Mouse (Mus musculus) neural tube, embryonic 14.5 days (tissue): ENCODE measurements around the gene Plcd1. TPM values are rescaled to one million over a fixed set of nuclear protein-coding genes. Genes with fewer than 3 reads are reported as not detected.

ENCODE experiments used
- ATAC-seq: fragments of 200-750 bp; cut with Nextera tagmentation; 2 replicates; pipeline ENCODE4 v1.8.0; 2017; ENCODE audit warnings: low read depth, mild to moderate bottlenecking, moderate TSS enrichment, moderate library complexity
- H3K27ac ChIP-seq: fragments of 300-500 bp; sonication (generic); 2 replicates; pipeline ENCODE4 v1.5.1; 2014; ENCODE audit warnings: low read depth, mild to moderate bottlenecking, control low read depth, low read length, moderate library complexity, mixed read lengths
- H3K27me3 ChIP-seq: fragments of 300-500 bp; sonication (generic); 2 replicates; pipeline ENCODE4 v1.6.1; 2014; ENCODE audit warnings: low read length; ENCODE audit not compliant: control insufficient read depth, insufficient read depth
- H3K36me3 ChIP-seq: fragments of 300-500 bp; sonication (generic); 2 replicates; pipeline ENCODE4 v1.6.1; 2014; ENCODE audit warnings: low read length, mixed read lengths; ENCODE audit not compliant: control insufficient read depth, insufficient read depth
- H3K4me1 ChIP-seq: fragments of 300-500 bp; sonication (generic); 2 replicates; pipeline ENCODE4 v1.6.1; 2014; ENCODE audit warnings: low read length; ENCODE audit not compliant: control insufficient read depth, insufficient read depth
- H3K4me2 ChIP-seq: fragments of 300-500 bp; sonication (generic); 2 replicates; pipeline ENCODE4 v1.6.1; 2014; ENCODE audit warnings: mild to moderate bottlenecking, low read depth, low read length, control low read depth
- H3K4me3 ChIP-seq: fragments of 300-500 bp; sonication (generic); 2 replicates; pipeline ENCODE4 v1.5.1; 2014; ENCODE audit warnings: low read depth, low read length, control low read depth, mixed read lengths
- H3K9ac ChIP-seq: fragments of 300-500 bp; sonication (generic); replicated peaks from 2 replicates; pipeline ENCODE4 v1.6.1; 2014; ENCODE audit warnings: low read depth, mild to moderate bottlenecking, control low read depth, low read length, mixed read lengths
- H3K9me3 ChIP-seq: fragments of 300-500 bp; sonication (generic); 2 replicates; pipeline ENCODE4 v1.6.1; 2016; ENCODE audit warnings: low read length; ENCODE audit not compliant: control insufficient read depth
- WGBS: fragments of 180-500 bp; shearing (Covaris S2); extraction: QIAGEN DNeasy Blood & Tissue Kit; methylation state at CpG from one replicate; pipeline ENCODE4 v1.1.7; 2014; 5-methylcytosine and 5-hydroxymethylcytosine counted together
- polyA plus RNA-seq: library from polyadenylated mRNA; unstranded; fragments of >200 nt; fragmentation: Nextera tagmentation; extraction: Ambion mirVana; gene quantifications from 2 replicates; pipeline ENCODE4 v1.2.1, GENCODE M21; 2014

Gene Plcd1
- polyA plus RNA-seq, 1 experiment from 2014 or later: 14.7 TPM

GRCm38 (mm10) chr9:119082656-119083430 lies 10.5 kb downstream of the Plcd1 start:
- Histone ChIP-seq H3K9me3 (no peaks in the 10 kb centered on the region), H3K4me2 (no peak overlapping the region), H3K4me1 (0 out of 2 replicates have a peak, but pooled peaks cover 11% of the 10 kb centered on the region), H3K27ac (no peak overlapping the region; the same call in 1 of the 2 replicates), H3K27me3 (no peaks in the 10 kb centered on the region), H3K4me3 (no peak overlapping the region), H3K9ac (no peak overlapping the region), H3K36me3 (no peaks in the 10 kb centered on the region)
- no peak for ATAC-seq
- 72% methylated on average over 7 of the region's 7 CpGs for WGBS

GRCm38 (mm10) chr9:119082039-119082438 lies 11.3 kb downstream of the Plcd1 start:
- Histone ChIP-seq H3K27ac (no peak overlapping the region), H3K9me3 (no peaks in the 10 kb centered on the region), H3K27me3 (no peaks in the 10 kb centered on the region), H3K4me2 (no peak overlapping the region), H3K4me1 (0 out of 2 replicates have a peak, but pooled peaks cover 9% of the 10 kb centered on the region), H3K36me3 (no peaks in the 10 kb centered on the region), H3K9ac (no peak overlapping the region), H3K4me3 (no peak overlapping the region)
- WGBS: 3% methylated on average over 8 of the region's 8 CpGs
- peak; percentile 85 for ATAC-seq

GRCm38 (mm10) chr9:119080040-119080675 lies 13.1 kb downstream of the Plcd1 start:
- Histone ChIP-seq H3K4me1 (0 out of 2 replicates have a peak, but pooled peaks cover 9% of the 10 kb centered on the region), H3K27me3 (no peaks in the 10 kb centered on the region), H3K9ac (no peak overlapping the region), H3K36me3 (no peaks in the 10 kb centered on the region), H3K9me3 (no peaks in the 10 kb centered on the region), H3K4me2 (no peak overlapping the region), H3K27ac (no peak overlapping the region), H3K4me3 (no peak overlapping the region)
- WGBS: 86% methylated on average over 5 of the region's 5 CpGs
- no peak for ATAC-seq

GRCm38 (mm10) chr9:119075685-119076084 lies 17.6 kb downstream of the Plcd1 start:
- Histone ChIP-seq H3K27ac (no peak overlapping the region), H3K9me3 (no peaks in the 10 kb centered on the region), H3K27me3 (no peaks in the 10 kb centered on the region), H3K9ac (no peak overlapping the region), H3K4me2 (no peak overlapping the region), H3K36me3 (peaks cover 4% of the 10 kb centered on the region; the same call in 1 of the 2 replicates), H3K4me1 (no peaks in the 10 kb centered on the region), H3K4me3 (no peak overlapping the region)
- ATAC-seq: no peak
- WGBS: 68% methylated on average over 16 of the region's 16 CpGs

- no peak overlapping the region for H3K27ac ChIP-seq
- H3K27me3 ChIP-seq: no peaks in the 10 kb centered on the region
- H3K36me3 ChIP-seq: peaks cover 4% of the 10 kb centered on the region; the same call in 1 of the 2 replicates
- no peak for ATAC-seq
- H3K4me1 ChIP-seq: no peaks in the 10 kb centered on the region
- no peak overlapping the region for H3K4me2 ChIP-seq
- H3K9ac ChIP-seq: no peak overlapping the region
- WGBS: 81% methylated on average over 15 of the region's 15 CpGs
- no peaks in the 10 kb centered on the region for H3K9me3 ChIP-seq
- no peak overlapping the region for H3K4me3 ChIP-seq
Observed at GRCm38 (mm10) chr9:119073184-119073895, 20.0 kb downstream of the Plcd1 start.

- Histone ChIP-seq H3K9ac (no peak overlapping the region), H3K4me3 (no peak overlapping the region), H3K4me2 (no peak overlapping the region), H3K36me3 (peaks cover 4% of the 10 kb centered on the region; the same call in 1 of the 2 replicates), H3K27ac (no peak overlapping the region), H3K9me3 (no peaks in the 10 kb centered on the region), H3K27me3 (no peaks in the 10 kb centered on the region), H3K4me1 (no peaks in the 10 kb centered on the region)
- no peak for ATAC-seq
- WGBS: 82% methylated on average over 9 of the region's 9 CpGs
Observed at GRCm38 (mm10) chr9:119071786-119072185, 21.5 kb downstream of the Plcd1 start.

- 84% methylated on average over 13 of the region's 13 CpGs for WGBS
- Histone ChIP-seq H3K36me3 (peaks cover 4% of the 10 kb centered on the region; the same call in 1 of the 2 replicates), H3K9me3 (no peaks in the 10 kb centered on the region), H3K27me3 (no peaks in the 10 kb centered on the region), H3K4me1 (no peaks in the 10 kb centered on the region), H3K4me3 (no peak overlapping the region), H3K9ac (no peak overlapping the region), H3K27ac (no peak overlapping the region), H3K4me2 (no peak overlapping the region)
- ATAC-seq: no peak
Observed at GRCm38 (mm10) chr9:119070173-119070825, 23.0 kb downstream of the Plcd1 start.

GRCm38 (mm10) chr9:119068266-119068665 lies 25.0 kb downstream of the Plcd1 start:
- 92% methylated on average over 11 of the region's 11 CpGs for WGBS

More at GRCm38 (mm10) chr9:119068266-119068665, 25.0 kb downstream of the Plcd1 start:
- Histone ChIP-seq H3K4me3 (no peak overlapping the region), H3K9ac (no peak overlapping the region), H3K27ac (no peak overlapping the region), H3K27me3 (no peaks in the 10 kb centered on the region), H3K4me1 (no peaks in the 10 kb centered on the region), H3K36me3 (no peaks in the 10 kb centered on the region; the same call in 1 of the 2 replicates), H3K9me3 (no peaks in the 10 kb centered on the region), H3K4me2 (no peak overlapping the region)
- ATAC-seq: 0 out of 2 replicates have a peak, but pooled peaks have one; percentile 7
